Mouse (Mus musculus) intestine, embryonic 15.5 days (tissue): ENCODE measurements around the gene Syt9. TPM values are rescaled to one million over a fixed set of nuclear protein-coding genes. Genes with fewer than 3 reads are reported as not detected.

Experiments
- ATAC-seq: fragments of 200-750 bp; cut with Nextera tagmentation; 2 replicates; pipeline ENCODE4 v1.8.0; 2017; ENCODE audit warnings: moderate TSS enrichment, moderate library complexity
- H3K27ac ChIP-seq: fragments of 300-500 bp; sonication (generic); 2 replicates; pipeline ENCODE4 v1.5.1; 2015; ENCODE audit warnings: mild to moderate bottlenecking, inconsistent platforms
- H3K27me3 ChIP-seq: fragments of 300-500 bp; sonication (generic); replicated peaks from 2 replicates; pipeline ENCODE4 v1.6.1; 2015; ENCODE audit warnings: inconsistent platforms
- H3K36me3 ChIP-seq: fragments of 300-500 bp; sonication (generic); 2 replicates; pipeline ENCODE4 v1.6.1; 2015; ENCODE audit warnings: inconsistent platforms
- H3K4me1 ChIP-seq: fragments of 300-500 bp; sonication (generic); replicated peaks from 2 replicates; pipeline ENCODE4 v1.6.1; 2015; ENCODE audit warnings: inconsistent platforms
- H3K4me2 ChIP-seq: fragments of 300-500 bp; sonication (generic); replicated peaks from 2 replicates; pipeline ENCODE4 v1.6.1; 2015; ENCODE audit warnings: mild to moderate bottlenecking, inconsistent platforms
- H3K4me3 ChIP-seq: fragments of 300-500 bp; sonication (generic); replicated peaks from 2 replicates; pipeline ENCODE4 v1.5.1; 2015; ENCODE audit warnings: inconsistent platforms
- H3K9ac ChIP-seq: fragments of 300-500 bp; sonication (generic); 2 replicates; pipeline ENCODE4 v1.6.1; 2015; ENCODE audit warnings: inconsistent platforms
- H3K9me3 ChIP-seq: fragments of 300-500 bp; sonication (generic); 2 replicates; pipeline ENCODE4 v1.6.1; 2016; ENCODE audit warnings: inconsistent platforms
- WGBS: fragments of 180-500 bp; shearing (Covaris S2); methylation state at CpG from one replicate; pipeline ENCODE4 v1.1.7; 2015; 5-methylcytosine and 5-hydroxymethylcytosine counted together
- polyA plus RNA-seq: library from polyadenylated mRNA; unstranded; fragments of >200 nt; fragmentation: Nextera tagmentation; extraction: Ambion mirVana; gene quantifications from 2 replicates; pipeline ENCODE4 v1.2.1, GENCODE M21; 2015

The Syt9 gene
- polyA plus RNA-seq, 1 experiment from 2014 or later = 4.4 TPM

GRCm38 (mm10) chr7:107526299-107526698, 155.8 kb downstream of the Syt9 start:
- WGBS = 3% methylated on average over 1 of the region's 1 CpGs
- Histone ChIP-seq H3K4me1 (no peaks in the 10 kb centered on the region), H3K4me3 (no peak overlapping the region)

GRCm38 (mm10) chr7:107528169-107528772, 157.7 kb downstream of the Syt9 start:
- ATAC-seq = no peak
- H3K27ac ChIP-seq = no peak overlapping the region
- H3K4me1 ChIP-seq = no peaks in the 10 kb centered on the region
- no peak overlapping the region for H3K9ac ChIP-seq
- no peaks in the 10 kb centered on the region for H3K9me3 ChIP-seq
- no peaks in the 10 kb centered on the region for H3K27me3 ChIP-seq
- 68% methylated on average over 3 of the region's 3 CpGs for WGBS
- H3K36me3 ChIP-seq = no peaks in the 10 kb centered on the region
- no peak overlapping the region for H3K4me3 ChIP-seq
- no peak overlapping the region for H3K4me2 ChIP-seq

More at GRCm38 (mm10) chr7:107526299-107526698, 155.8 kb downstream of the Syt9 start:
- Histone ChIP-seq H3K9me3 (no peaks in the 10 kb centered on the region), H3K36me3 (no peaks in the 10 kb centered on the region), H3K4me2 (no peak overlapping the region), H3K9ac (no peak overlapping the region), H3K27me3 (no peaks in the 10 kb centered on the region), H3K27ac (no peak overlapping the region)
- no peak; the same call in 1 of the 2 replicates for ATAC-seq

GRCm38 (mm10) chr7:107529364-107529763, 158.8 kb downstream of the Syt9 start:
- Histone ChIP-seq H3K27ac (no peak overlapping the region), H3K9me3 (no peaks in the 10 kb centered on the region), H3K4me1 (no peaks in the 10 kb centered on the region), H3K4me3 (no peak overlapping the region), H3K9ac (no peak overlapping the region), H3K27me3 (no peaks in the 10 kb centered on the region), H3K4me2 (no peak overlapping the region), H3K36me3 (no peaks in the 10 kb centered on the region)
- no peak for ATAC-seq
- WGBS = 50% methylated on average over 5 of the region's 5 CpGs

- no peak overlapping the region for H3K4me2 ChIP-seq
- H3K9me3 ChIP-seq = no peaks in the 10 kb centered on the region
- no peak overlapping the region for H3K9ac ChIP-seq
- no peaks in the 10 kb centered on the region for H3K27me3 ChIP-seq
- 75% methylated on average over 4 of the region's 4 CpGs for WGBS
- no peak overlapping the region for H3K4me3 ChIP-seq
- H3K4me1 ChIP-seq = no peaks in the 10 kb centered on the region
- ATAC-seq = no peak
- no peak overlapping the region for H3K27ac ChIP-seq
- H3K36me3 ChIP-seq = no peaks in the 10 kb centered on the region
Observed at GRCm38 (mm10) chr7:107535311-107535710, 164.8 kb downstream of the Syt9 start.

GRCm38 (mm10) chr7:107536516-107536915, 166.0 kb downstream of the Syt9 start:
- no peaks in the 10 kb centered on the region for H3K27me3 ChIP-seq
- no peaks in the 10 kb centered on the region for H3K9me3 ChIP-seq
- no peak overlapping the region for H3K27ac ChIP-seq
- no peaks in the 10 kb centered on the region for H3K36me3 ChIP-seq
- no peak overlapping the region for H3K4me3 ChIP-seq
- ATAC-seq = no peak
- WGBS = 74% methylated on average over 6 of the region's 6 CpGs
- H3K9ac ChIP-seq = no peak overlapping the region
- H3K4me1 ChIP-seq = no peaks in the 10 kb centered on the region
- no peak overlapping the region for H3K4me2 ChIP-seq

GRCm38 (mm10) chr7:107540034-107540433, 169.5 kb downstream of the Syt9 start:
- WGBS = 20% methylated on average over 4 of the region's 4 CpGs

GRCm38 (mm10) chr7:107545011-107545410, 174.5 kb downstream of the Syt9 start:
- H3K27me3 ChIP-seq = no peaks in the 10 kb centered on the region
- WGBS = 83% methylated on average over 1 of the region's 1 CpGs
- no peak overlapping the region for H3K4me2 ChIP-seq
- H3K4me3 ChIP-seq = no peak overlapping the region
- no peak overlapping the region for H3K27ac ChIP-seq
- H3K9ac ChIP-seq = no peak overlapping the region
- no peak for ATAC-seq
- no peaks in the 10 kb centered on the region for H3K9me3 ChIP-seq
- no peaks in the 10 kb centered on the region for H3K36me3 ChIP-seq
- H3K4me1 ChIP-seq = no peaks in the 10 kb centered on the region

More at GRCm38 (mm10) chr7:107540034-107540433, 169.5 kb downstream of the Syt9 start:
- peak; percentile 74 for ATAC-seq
- Histone ChIP-seq H3K4me3 (no peak overlapping the region), H3K9me3 (no peaks in the 10 kb centered on the region), H3K27me3 (no peaks in the 10 kb centered on the region), H3K4me2 (no peak overlapping the region), H3K4me1 (no peaks in the 10 kb centered on the region), H3K9ac (no peak overlapping the region), H3K27ac (no peak overlapping the region), H3K36me3 (no peaks in the 10 kb centered on the region)

GRCm38 (mm10) chr7:107547872-107548271, 177.3 kb downstream of the Syt9 start:
- no peaks in the 10 kb centered on the region for H3K4me1 ChIP-seq
- H3K27me3 ChIP-seq = no peaks in the 10 kb centered on the region
- H3K4me3 ChIP-seq = no peak overlapping the region
- H3K9ac ChIP-seq = no peak overlapping the region
- WGBS = 82% methylated on average over 3 of the region's 3 CpGs
- no peak overlapping the region for H3K4me2 ChIP-seq
- no peak overlapping the region for H3K27ac ChIP-seq
- no peaks in the 10 kb centered on the region for H3K9me3 ChIP-seq
- ATAC-seq = peak; percentile 67; the same call in 1 of the 2 replicates
- H3K36me3 ChIP-seq = no peaks in the 10 kb centered on the region

- no peak for ATAC-seq
- H3K4me2 ChIP-seq = no peak overlapping the region
- 61% methylated on average over 1 of the region's 1 CpGs for WGBS
- no peaks in the 10 kb centered on the region for H3K36me3 ChIP-seq
- H3K9ac ChIP-seq = no peak overlapping the region
- no peak overlapping the region for H3K4me3 ChIP-seq
- H3K4me1 ChIP-seq = no peaks in the 10 kb centered on the region
- H3K27ac ChIP-seq = no peak overlapping the region
- no peaks in the 10 kb centered on the region for H3K27me3 ChIP-seq
- no peaks in the 10 kb centered on the region for H3K9me3 ChIP-seq
Observed at GRCm38 (mm10) chr7:107553461-107553860, 182.9 kb downstream of the Syt9 start.

GRCm38 (mm10) chr7:107555906-107556305, 185.4 kb downstream of the Syt9 start:
- Histone ChIP-seq H3K4me1 (no peaks in the 10 kb centered on the region), H3K4me2 (no peak overlapping the region), H3K9ac (no peak overlapping the region), H3K27ac (no peak overlapping the region), H3K27me3 (no peaks in the 10 kb centered on the region), H3K4me3 (no peak overlapping the region), H3K36me3 (no peaks in the 10 kb centered on the region), H3K9me3 (no peaks in the 10 kb centered on the region)
- 81% methylated on average over 3 of the region's 3 CpGs for WGBS
- ATAC-seq = no peak

GRCm38 (mm10) chr7:107560675-107561074, 190.1 kb downstream of the Syt9 start:
- Histone ChIP-seq H3K9me3 (no peaks in the 10 kb centered on the region), H3K4me1 (no peaks in the 10 kb centered on the region), H3K36me3 (no peaks in the 10 kb centered on the region), H3K27me3 (no peaks in the 10 kb centered on the region), H3K9ac (no peak overlapping the region), H3K27ac (no peak overlapping the region), H3K4me2 (no peak overlapping the region), H3K4me3 (no peak overlapping the region)
- 54% methylated on average over 2 of the region's 2 CpGs for WGBS
- no peak for ATAC-seq

- 79% methylated on average over 3 of the region's 3 CpGs for WGBS
- H3K36me3 ChIP-seq = no peaks in the 10 kb centered on the region
- H3K27ac ChIP-seq = no peak overlapping the region
- H3K27me3 ChIP-seq = no peaks in the 10 kb centered on the region
- no peaks in the 10 kb centered on the region for H3K9me3 ChIP-seq
- no peak for ATAC-seq
- H3K4me1 ChIP-seq = 0 out of 2 replicates have a peak, but pooled peaks cover 2% of the 10 kb centered on the region
- H3K4me3 ChIP-seq = no peak overlapping the region
- H3K9ac ChIP-seq = no peak overlapping the region
- no peak overlapping the region for H3K4me2 ChIP-seq
Observed at GRCm38 (mm10) chr7:107561584-107561983, 191.1 kb downstream of the Syt9 start.

- no peaks in the 10 kb centered on the region for H3K27me3 ChIP-seq
- H3K4me2 ChIP-seq = no peak overlapping the region
- WGBS = 28% methylated on average over 2 of the region's 2 CpGs
- no peak overlapping the region for H3K27ac ChIP-seq
- peak; percentile 31; the same call in 1 of the 2 replicates for ATAC-seq
- no peaks in the 10 kb centered on the region for H3K9me3 ChIP-seq
- H3K9ac ChIP-seq = no peak overlapping the region
- H3K36me3 ChIP-seq = no peaks in the 10 kb centered on the region
- H3K4me1 ChIP-seq = peaks cover 9% of the 10 kb centered on the region; the same call in 1 of the 2 replicates
- H3K4me3 ChIP-seq = no peak overlapping the region
Observed at GRCm38 (mm10) chr7:107563727-107564126, 193.2 kb downstream of the Syt9 start.
